Mouse (Mus musculus): ENCODE results near the gene Gss. TPM values are rescaled to one million over a fixed set of nuclear protein-coding genes. Genes with fewer than 3 reads are reported as not detected.

Gene Gss
- polyA plus RNA-seq, 1 experiment from 2014 or later: 32.2 TPM

DNA sequence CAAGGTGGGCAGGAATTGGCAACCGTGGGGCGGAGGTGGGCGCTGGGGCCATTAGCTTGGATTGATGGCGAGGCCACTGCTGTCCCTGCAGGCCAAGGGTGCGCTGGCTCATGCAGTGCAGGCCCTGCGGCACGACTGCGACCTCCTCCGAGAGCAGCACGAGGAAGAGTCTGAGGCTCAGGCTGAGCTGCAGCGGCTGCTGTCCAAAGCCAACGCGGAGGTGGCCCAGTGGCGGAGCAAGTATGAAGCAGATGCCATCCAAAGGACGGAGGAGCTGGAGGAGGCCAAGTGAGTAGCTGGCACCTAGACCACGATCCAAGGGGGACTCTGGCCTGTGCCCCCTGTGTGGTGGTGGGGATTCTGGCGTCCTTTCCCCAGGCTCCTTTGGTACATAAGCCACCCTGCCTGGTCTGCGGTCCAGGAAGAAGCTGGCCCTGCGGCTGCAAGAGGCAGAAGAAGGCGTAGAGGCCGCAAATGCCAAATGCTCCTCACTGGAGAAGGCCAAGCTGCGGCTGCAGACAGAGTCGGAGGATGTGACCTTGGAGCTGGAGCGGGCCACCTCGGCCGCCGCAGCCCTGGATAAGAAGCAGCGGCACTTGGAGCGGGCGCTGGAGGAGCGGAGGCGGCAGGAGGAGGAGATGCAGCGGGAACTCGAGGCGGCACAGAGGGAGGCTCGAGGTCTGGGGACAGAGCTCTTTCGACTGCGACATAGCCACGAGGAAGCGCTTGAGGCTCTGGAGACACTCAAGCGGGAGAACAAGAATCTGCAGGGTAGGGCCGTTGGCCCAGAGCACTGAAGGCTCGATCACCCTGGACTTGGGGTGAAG is 38.2 kb upstream of the Gss start:
- H3K27me3 ChIP-seq: peaks cover 96% of the 10 kb centered on the region
- H3K9ac ChIP-seq: peak overlapping the region; percentile 36; the same call in 1 of the 2 replicates
- H3K4me3 ChIP-seq: no peak overlapping the region
- H3K4me1 ChIP-seq: peaks cover 20% of the 10 kb centered on the region
- peaks cover 52% of the 10 kb centered on the region for H3K36me3 ChIP-seq
- ATAC-seq (ENCODE audit: insufficient number of reproducible peaks, insufficient read depth, low FRiP score, low TSS enrichment, low read depth): no peak
- no peak overlapping the region for H3K27ac ChIP-seq
- no peaks in the 10 kb centered on the region for H3K9me3 ChIP-seq
- 0 out of 2 replicates have a peak overlapping the region, but pooled peaks have one; percentile 2 for H3K4me2 ChIP-seq
- WGBS: 20% methylated on average over 43 of the region's 43 CpGs

DNA sequence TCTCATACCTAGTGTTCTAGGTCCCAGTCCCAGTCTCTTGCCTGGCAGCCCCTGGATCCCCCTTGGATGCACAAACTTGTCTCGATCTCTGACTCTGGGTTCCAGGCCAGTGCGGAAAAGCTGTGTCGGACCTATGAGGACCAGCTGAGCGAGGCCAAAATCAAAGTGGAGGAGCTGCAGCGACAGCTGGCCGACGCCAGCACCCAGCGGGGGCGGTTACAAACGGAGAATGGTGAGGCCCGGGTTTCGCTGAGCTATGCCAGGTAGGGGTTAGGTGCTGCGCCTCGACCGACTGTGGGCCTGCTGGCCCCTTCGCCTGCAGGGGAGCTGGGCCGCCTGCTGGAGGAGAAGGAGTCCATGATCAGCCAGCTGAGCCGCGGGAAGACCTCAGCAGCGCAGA is 37.5 kb upstream of the Gss start:
- H3K4me1 ChIP-seq: peaks cover 20% of the 10 kb centered on the region
- 26% methylated on average over 20 of the region's 20 CpGs for WGBS
- H3K9ac ChIP-seq: 0 out of 2 replicates have a peak overlapping the region, but pooled peaks have one; percentile 21
- H3K4me3 ChIP-seq: no peak overlapping the region
- no peaks in the 10 kb centered on the region for H3K9me3 ChIP-seq
- H3K4me2 ChIP-seq: 0 out of 2 replicates have a peak overlapping the region, but pooled peaks have one; percentile 2
- H3K36me3 ChIP-seq: peaks cover 46% of the 10 kb centered on the region
- H3K27ac ChIP-seq: no peak overlapping the region
- ATAC-seq (ENCODE audit: insufficient number of reproducible peaks, insufficient read depth, low FRiP score, low TSS enrichment, low read depth): no peak
- peaks cover 98% of the 10 kb centered on the region for H3K27me3 ChIP-seq

- Histone ChIP-seq H3K27ac (no peak overlapping the region), H3K4me2 (peak overlapping the region; percentile 68), H3K27me3 (peaks cover 91% of the 10 kb centered on the region), H3K9me3 (no peaks in the 10 kb centered on the region), H3K4me1 (peaks cover 20% of the 10 kb centered on the region), H3K4me3 (peak overlapping the region; percentile 38), H3K36me3 (peaks cover 37% of the 10 kb centered on the region), H3K9ac (peak overlapping the region; percentile 61)
- under 1% methylated on average over 35 of the region's 35 CpGs for WGBS
- 0 out of 2 replicates have a peak, but pooled peaks have one; percentile 5 for ATAC-seq (ENCODE audit: insufficient number of reproducible peaks, insufficient read depth, low FRiP score, low TSS enrichment, low read depth)
Observed at GRCm38 (mm10) chr2:155629231-155629661, 36.6 kb upstream of the Gss start.

- H3K4me1 ChIP-seq: peaks cover 20% of the 10 kb centered on the region
- H3K9ac ChIP-seq: peak overlapping the region; percentile 61; the same call in 1 of the 2 replicates
- H3K27me3 ChIP-seq: peaks cover 84% of the 10 kb centered on the region
- no peak overlapping the region for H3K27ac ChIP-seq
- WGBS: 71% methylated on average over 13 of the region's 13 CpGs
- H3K36me3 ChIP-seq: peaks cover 30% of the 10 kb centered on the region
- no peaks in the 10 kb centered on the region for H3K9me3 ChIP-seq
- peak overlapping the region; percentile 68; the same call in 1 of the 2 replicates for H3K4me2 ChIP-seq
- no peak for ATAC-seq (ENCODE audit: insufficient number of reproducible peaks, insufficient read depth, low FRiP score, low TSS enrichment, low read depth)
- H3K4me3 ChIP-seq: no peak overlapping the region
Observed at GRCm38 (mm10) chr2:155628519-155628918, 35.9 kb upstream of the Gss start.

DNA sequence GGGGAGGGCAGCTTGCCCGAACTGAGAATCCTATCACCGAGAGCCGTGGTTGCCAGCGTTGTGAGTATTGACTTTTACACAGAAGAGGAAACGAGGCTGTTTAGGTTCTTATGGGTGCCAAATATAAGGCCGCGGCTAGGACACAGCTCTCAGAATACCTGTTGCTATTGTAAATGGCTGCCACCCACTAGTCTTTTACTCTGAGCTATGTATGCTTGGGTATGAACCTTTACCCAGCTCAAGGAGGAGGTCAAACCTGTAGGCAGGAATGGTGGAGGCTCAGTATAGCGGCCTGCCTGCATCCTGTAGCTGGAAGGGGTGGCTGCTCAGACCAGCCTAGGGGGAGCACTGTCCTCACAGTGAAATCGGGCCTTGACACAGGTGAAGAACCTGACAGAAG is 35.5 kb upstream of the Gss start:
- Histone ChIP-seq H3K27me3 (peaks cover 80% of the 10 kb centered on the region), H3K4me3 (no peak overlapping the region), H3K4me1 (peaks cover 20% of the 10 kb centered on the region), H3K27ac (no peak overlapping the region), H3K4me2 (no peak overlapping the region), H3K9ac (no peak overlapping the region), H3K9me3 (no peaks in the 10 kb centered on the region), H3K36me3 (peaks cover 26% of the 10 kb centered on the region)
- WGBS: 83% methylated on average over 9 of the region's 9 CpGs
- ATAC-seq (ENCODE audit: insufficient number of reproducible peaks, insufficient read depth, low FRiP score, low TSS enrichment, low read depth): no peak

GRCm38 (mm10) chr2:155627030-155627738 is 34.6 kb upstream of the Gss start:
- no peak overlapping the region for H3K4me2 ChIP-seq
- ATAC-seq (ENCODE audit: insufficient number of reproducible peaks, insufficient read depth, low FRiP score, low TSS enrichment, low read depth): no peak
- H3K27me3 ChIP-seq: peaks cover 70% of the 10 kb centered on the region
- WGBS: 47% methylated on average over 21 of the region's 21 CpGs
- H3K4me3 ChIP-seq: no peak overlapping the region
- H3K9ac ChIP-seq: no peak overlapping the region
- no peaks in the 10 kb centered on the region for H3K9me3 ChIP-seq
- H3K36me3 ChIP-seq: peaks cover 16% of the 10 kb centered on the region
- H3K27ac ChIP-seq: no peak overlapping the region
- H3K4me1 ChIP-seq: peaks cover 20% of the 10 kb centered on the region

DNA sequence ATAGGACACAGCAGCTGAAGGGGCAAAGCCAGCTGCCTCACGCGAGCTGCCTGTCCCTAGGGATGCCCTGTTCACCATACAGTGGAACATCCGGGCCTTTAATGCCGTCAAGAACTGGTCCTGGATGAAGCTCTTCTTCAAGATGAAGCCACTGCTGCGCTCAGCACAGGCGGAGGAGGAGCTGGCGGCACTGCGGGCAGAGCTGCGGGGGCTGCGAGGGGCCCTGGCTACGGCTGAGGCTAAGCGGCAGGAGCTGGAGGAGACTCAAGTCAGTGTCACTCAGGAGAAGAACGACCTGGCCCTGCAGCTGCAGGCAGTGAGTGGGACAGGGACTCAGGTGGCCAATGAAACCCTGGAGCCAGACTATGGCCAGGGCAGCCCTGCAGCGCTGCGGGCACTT is 33.7 kb upstream of the Gss start:
- Histone ChIP-seq H3K27me3 (peaks cover 65% of the 10 kb centered on the region), H3K9ac (no peak overlapping the region), H3K4me3 (no peak overlapping the region), H3K4me2 (no peak overlapping the region), H3K4me1 (peaks cover 20% of the 10 kb centered on the region), H3K36me3 (peaks cover 7% of the 10 kb centered on the region), H3K27ac (no peak overlapping the region), H3K9me3 (no peaks in the 10 kb centered on the region)
- no peak for ATAC-seq (ENCODE audit: insufficient number of reproducible peaks, insufficient read depth, low FRiP score, low TSS enrichment, low read depth)
- WGBS: 54% methylated on average over 15 of the region's 15 CpGs

- Histone ChIP-seq H3K9me3 (no peaks in the 10 kb centered on the region), H3K9ac (no peak overlapping the region), H3K4me2 (no peak overlapping the region), H3K36me3 (no peaks in the 10 kb centered on the region), H3K4me3 (no peak overlapping the region), H3K27me3 (peaks cover 56% of the 10 kb centered on the region), H3K4me1 (peaks cover 10% of the 10 kb centered on the region), H3K27ac (no peak overlapping the region)
- no peak for ATAC-seq (ENCODE audit: insufficient number of reproducible peaks, insufficient read depth, low FRiP score, low TSS enrichment, low read depth)
- WGBS: 38% methylated on average over 10 of the region's 10 CpGs
Observed at GRCm38 (mm10) chr2:155624730-155625129, 32.1 kb upstream of the Gss start.

GRCm38 (mm10) chr2:155623996-155624395 is 31.4 kb upstream of the Gss start:
- H3K9me3 ChIP-seq: no peaks in the 10 kb centered on the region
- no peak overlapping the region for H3K27ac ChIP-seq
- peaks cover 3% of the 10 kb centered on the region for H3K4me1 ChIP-seq
- ATAC-seq (ENCODE audit: insufficient number of reproducible peaks, insufficient read depth, low FRiP score, low TSS enrichment, low read depth): no peak
- no peak overlapping the region for H3K4me2 ChIP-seq
- WGBS: 87% methylated on average over 6 of the region's 6 CpGs
- no peaks in the 10 kb centered on the region for H3K36me3 ChIP-seq
- H3K27me3 ChIP-seq: peaks cover 49% of the 10 kb centered on the region
- no peak overlapping the region for H3K9ac ChIP-seq
- H3K4me3 ChIP-seq: no peak overlapping the region

GRCm38 (mm10) chr2:155622606-155623005 is 30.0 kb upstream of the Gss start:
- Histone ChIP-seq H3K27ac (no peak overlapping the region), H3K4me2 (no peak overlapping the region), H3K27me3 (peaks cover 35% of the 10 kb centered on the region), H3K9me3 (no peaks in the 10 kb centered on the region), H3K4me3 (no peak overlapping the region), H3K36me3 (no peaks in the 10 kb centered on the region), H3K4me1 (no peaks in the 10 kb centered on the region), H3K9ac (no peak overlapping the region)
- no peak for ATAC-seq (ENCODE audit: insufficient number of reproducible peaks, insufficient read depth, low FRiP score, low TSS enrichment, low read depth)
- 30% methylated on average over 11 of the region's 11 CpGs for WGBS

DNA sequence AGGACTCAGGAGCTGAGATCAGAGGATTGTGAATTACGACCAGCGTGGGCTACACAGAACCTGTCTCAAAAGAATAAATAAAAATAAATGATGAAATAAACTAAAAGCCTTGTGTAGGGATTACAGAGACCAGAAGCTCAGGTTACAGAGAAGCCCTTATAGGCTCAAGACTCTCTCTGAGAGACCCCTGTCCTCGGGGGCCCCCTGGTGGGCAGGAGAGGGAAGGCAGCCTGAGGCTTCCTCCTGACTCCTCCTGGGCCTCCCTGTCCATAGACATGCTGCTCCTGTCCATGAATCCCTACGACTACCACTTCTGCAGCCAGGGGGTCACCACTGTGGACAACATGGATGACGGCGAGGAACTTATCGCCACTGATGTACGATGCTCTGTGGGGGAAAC is 27.2 kb upstream of the Gss start:
- H3K4me2 ChIP-seq: no peak overlapping the region
- peaks cover 10% of the 10 kb centered on the region for H3K27me3 ChIP-seq
- peak; percentile 27; the same call in 1 of the 2 replicates for ATAC-seq (ENCODE audit: insufficient number of reproducible peaks, insufficient read depth, low FRiP score, low TSS enrichment, low read depth)
- H3K9me3 ChIP-seq: no peaks in the 10 kb centered on the region
- H3K9ac ChIP-seq: no peak overlapping the region
- no peak overlapping the region for H3K27ac ChIP-seq
- no peaks in the 10 kb centered on the region for H3K4me1 ChIP-seq
- H3K4me3 ChIP-seq: no peak overlapping the region
- 14% methylated on average over 8 of the region's 8 CpGs for WGBS
- no peaks in the 10 kb centered on the region for H3K36me3 ChIP-seq
